Mouse (Mus musculus) embryonic facial prominence, embryonic 10.5 days (tissue): Measurements from ENCODE around the gene Ago4. TPM values are rescaled to one million over a fixed set of nuclear protein-coding genes. Genes with fewer than 3 reads are reported as not detected.

Source experiments
- DNase-seq: peaks from one replicate; pipeline ENCODE4 v3.0.0-alpha.2; 2017; ENCODE audit warnings: low spot score
- H3K27ac ChIP-seq: fragments of 300-500 bp; sonication (generic); replicated peaks from 2 replicates; pipeline ENCODE4 v1.5.1; 2016; ENCODE audit warnings: mild to moderate bottlenecking
- H3K27me3 ChIP-seq: fragments of 300-500 bp; sonication (generic); replicated peaks from 2 replicates; pipeline ENCODE4 v1.6.1; 2016; ENCODE audit warnings: low read depth, mild to moderate bottlenecking; ENCODE audit not compliant: poor library complexity, severe bottlenecking
- H3K36me3 ChIP-seq: fragments of 300-500 bp; sonication (generic); replicated peaks from 2 replicates; pipeline ENCODE4 v1.6.1; 2016; ENCODE audit warnings: mild to moderate bottlenecking, moderate library complexity
- H3K4me1 ChIP-seq: fragments of 300-500 bp; sonication (generic); 2 replicates; pipeline ENCODE4 v1.6.1; 2016
- H3K4me3 ChIP-seq: fragments of 300-500 bp; sonication (generic); 2 replicates; pipeline ENCODE4 v1.5.1; 2016; ENCODE audit warnings: mild to moderate bottlenecking, moderate library complexity
- H3K9me3 ChIP-seq: fragments of 300-500 bp; sonication (generic); 2 replicates; pipeline ENCODE4 v1.6.1; 2016; ENCODE audit warnings: mild to moderate bottlenecking
- WGBS: fragments of 180-500 bp; shearing (Covaris S2); methylation state at CpG from one replicate; pipeline ENCODE4 v1.1.7; 2016; 5-methylcytosine and 5-hydroxymethylcytosine counted together
- polyA plus RNA-seq: library from polyadenylated mRNA; unstranded; fragments of >200 nt; fragmentation: Nextera tagmentation; extraction: Ambion mirVana; gene quantifications from 2 replicates; pipeline ENCODE4 v1.2.1, GENCODE M21; 2016

Ago4 gene
- polyA plus RNA-seq, 1 experiment from 2014 or later: 1.6 TPM

DNA sequence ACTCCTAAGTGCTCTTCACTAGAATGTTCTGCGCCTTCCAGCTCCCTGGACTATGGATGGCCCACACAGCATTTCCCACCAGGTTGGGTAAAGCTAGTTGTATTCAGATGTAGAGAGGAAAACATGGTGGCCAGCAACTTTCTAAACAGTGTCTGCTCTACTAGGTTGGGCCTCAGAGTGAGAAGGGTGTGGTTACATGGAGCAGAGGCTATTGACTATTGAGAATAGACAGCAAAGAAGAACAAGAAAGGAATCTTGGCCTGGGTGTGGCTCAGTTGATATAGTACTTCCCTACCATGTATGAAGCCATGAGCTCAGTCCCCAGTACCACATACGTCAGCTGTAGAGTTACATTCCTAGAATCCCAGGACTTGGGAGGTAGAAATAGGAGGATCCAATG lies 24.2 kb downstream of the Ago4 start:
- Histone ChIP-seq H3K9me3 (no peaks in the 10 kb centered on the region), H3K4me1 (no peaks in the 10 kb centered on the region), H3K36me3 (peaks cover 19% of the 10 kb centered on the region), H3K4me3 (no peak overlapping the region), H3K27me3 (no peaks in the 10 kb centered on the region), H3K27ac (no peak overlapping the region)
- no peak for DNase-seq
- WGBS: 92% methylated on average over 2 of the region's 2 CpGs

GRCm38 (mm10) chr4:126508110-126508899 lies 25.0 kb downstream of the Ago4 start:
- Histone ChIP-seq H3K9me3 (no peaks in the 10 kb centered on the region), H3K4me3 (no peak overlapping the region), H3K27ac (no peak overlapping the region), H3K36me3 (peaks cover 19% of the 10 kb centered on the region), H3K4me1 (no peaks in the 10 kb centered on the region), H3K27me3 (no peaks in the 10 kb centered on the region)
- no peak for DNase-seq
- WGBS: 75% methylated on average over 14 of the region's 14 CpGs

- DNase-seq: no peak
- H3K27ac ChIP-seq: no peak overlapping the region
- no peak overlapping the region for H3K4me3 ChIP-seq
- no peaks in the 10 kb centered on the region for H3K27me3 ChIP-seq
- H3K9me3 ChIP-seq: no peaks in the 10 kb centered on the region
- H3K4me1 ChIP-seq: no peaks in the 10 kb centered on the region
- peaks cover 6% of the 10 kb centered on the region; the same call in 1 of the 2 replicates for H3K36me3 ChIP-seq
- WGBS: 59% methylated on average over 8 of the region's 8 CpGs
Observed at GRCm38 (mm10) chr4:126502977-126503309, 30.3 kb downstream of the Ago4 start.

DNA sequence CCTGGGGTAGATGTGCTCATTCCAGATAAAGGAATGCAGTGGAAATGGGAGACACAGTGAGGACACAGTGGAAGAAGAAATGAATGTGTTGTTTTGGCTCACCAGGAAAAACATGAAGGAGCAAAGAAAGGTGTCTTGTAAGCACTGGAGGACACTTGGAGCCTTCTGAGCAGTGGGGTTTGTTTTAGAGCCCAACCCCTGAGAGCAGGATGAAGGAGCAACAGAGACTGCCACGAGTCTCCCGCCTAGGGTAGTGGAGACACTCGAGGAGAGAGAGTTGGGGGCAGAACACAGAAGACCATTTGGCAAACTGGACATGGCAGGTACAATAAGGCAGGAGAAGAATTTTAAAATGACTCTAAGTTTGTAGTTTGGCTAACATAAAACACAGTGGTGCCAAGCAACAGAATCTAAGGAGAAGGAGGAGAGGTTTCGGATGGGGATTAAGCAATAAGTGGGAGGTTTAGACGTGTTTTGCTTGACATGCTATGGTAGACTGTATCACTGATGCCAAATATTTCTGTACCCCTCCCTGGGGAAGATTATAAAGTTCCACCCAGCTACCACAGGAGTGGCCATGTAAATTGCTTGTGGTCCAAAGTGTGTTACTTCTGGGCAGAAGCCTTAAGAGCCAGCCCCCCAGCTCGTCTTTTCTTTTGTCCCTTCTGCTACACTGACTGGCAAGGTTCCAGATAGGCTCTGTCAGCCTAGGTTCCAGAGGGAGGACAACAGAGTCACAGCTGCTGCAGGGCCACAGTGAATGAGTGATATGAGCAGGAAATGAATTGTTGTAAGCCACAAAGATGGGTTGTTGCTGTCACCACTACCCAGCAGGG lies 30.9 kb downstream of the Ago4 start:
- H3K36me3 ChIP-seq: peaks cover 6% of the 10 kb centered on the region; the same call in 1 of the 2 replicates
- H3K4me3 ChIP-seq: no peak overlapping the region
- no peaks in the 10 kb centered on the region for H3K9me3 ChIP-seq
- no peaks in the 10 kb centered on the region for H3K27me3 ChIP-seq
- H3K27ac ChIP-seq: no peak overlapping the region
- 72% methylated on average over 6 of the region's 6 CpGs for WGBS
- no peak for DNase-seq
- H3K4me1 ChIP-seq: no peaks in the 10 kb centered on the region

DNA sequence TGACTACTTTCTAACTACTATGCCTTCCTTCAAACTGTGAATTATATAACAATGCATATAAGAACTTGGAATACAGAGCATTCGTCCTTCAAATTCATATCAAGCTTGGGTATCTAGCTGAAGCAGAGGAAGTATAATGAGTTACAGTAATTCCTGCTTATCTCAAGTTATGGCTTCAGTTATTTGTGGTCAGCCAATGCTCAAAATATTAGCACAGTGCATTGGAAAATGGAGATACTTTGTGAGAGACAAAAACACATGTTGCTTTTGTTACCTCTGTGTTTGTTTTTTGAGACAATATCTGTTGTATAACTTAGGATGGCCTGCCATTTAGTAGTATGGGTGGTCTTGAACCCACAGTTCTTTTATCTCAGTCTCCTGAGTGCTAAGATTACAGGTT lies 34.7 kb downstream of the Ago4 start:
- DNase-seq: no peak
- Histone ChIP-seq H3K27me3 (no peaks in the 10 kb centered on the region), H3K9me3 (no peaks in the 10 kb centered on the region), H3K4me1 (no peaks in the 10 kb centered on the region), H3K36me3 (no peaks in the 10 kb centered on the region), H3K4me3 (no peak overlapping the region), H3K27ac (no peak overlapping the region)
- 87% methylated on average over 1 of the region's 1 CpGs for whole genome bisulfite sequencing

DNA sequence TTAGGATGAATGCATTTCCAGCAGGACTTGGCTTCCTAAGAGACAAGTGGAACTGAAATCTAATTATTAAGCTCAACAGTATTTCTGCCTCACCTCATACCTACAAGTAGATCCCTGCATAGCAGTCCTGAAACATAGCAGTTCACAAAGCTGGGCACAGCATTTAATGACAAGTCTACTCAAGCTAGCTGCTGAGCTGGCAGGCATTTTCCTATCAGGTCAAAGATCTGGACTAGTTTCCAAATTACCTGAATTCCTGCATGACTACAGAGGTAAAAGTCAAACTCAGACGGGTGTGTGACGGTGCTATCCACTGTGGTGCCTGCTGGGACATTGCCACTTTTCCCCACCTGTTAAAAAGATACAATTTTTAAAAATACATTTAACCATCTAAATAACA lies 36.3 kb downstream of the Ago4 start:
- Histone ChIP-seq H3K9me3 (no peaks in the 10 kb centered on the region), H3K27me3 (no peaks in the 10 kb centered on the region), H3K4me3 (no peak overlapping the region), H3K27ac (no peak overlapping the region), H3K36me3 (no peaks in the 10 kb centered on the region), H3K4me1 (no peaks in the 10 kb centered on the region)
- DNase-seq: no peak
- WGBS: 90% methylated on average over 2 of the region's 2 CpGs

GRCm38 (mm10) chr4:126495942-126496790 lies 37.1 kb downstream of the Ago4 start:
- no peaks in the 10 kb centered on the region for H3K9me3 ChIP-seq
- no peak overlapping the region for H3K27ac ChIP-seq
- no peaks in the 10 kb centered on the region for H3K27me3 ChIP-seq
- H3K4me3 ChIP-seq: no peak overlapping the region
- DNase-seq: no peak
- 76% methylated on average over 5 of the region's 5 CpGs for WGBS
- no peaks in the 10 kb centered on the region for H3K4me1 ChIP-seq
- no peaks in the 10 kb centered on the region for H3K36me3 ChIP-seq

- H3K27ac ChIP-seq: no peak overlapping the region
- no peak overlapping the region for H3K4me3 ChIP-seq
- no peak for DNase-seq
- H3K36me3 ChIP-seq: no peaks in the 10 kb centered on the region
- 67% methylated on average over 5 of the region's 5 CpGs for WGBS
- H3K4me1 ChIP-seq: 0 out of 2 replicates have a peak, but pooled peaks cover 3% of the 10 kb centered on the region
- H3K9me3 ChIP-seq: no peaks in the 10 kb centered on the region
- no peaks in the 10 kb centered on the region for H3K27me3 ChIP-seq
Observed at GRCm38 (mm10) chr4:126495453-126495852, 37.8 kb downstream of the Ago4 start.

- Histone ChIP-seq H3K4me1 (0 out of 2 replicates have a peak, but pooled peaks cover 3% of the 10 kb centered on the region), H3K9me3 (no peaks in the 10 kb centered on the region), H3K27ac (no peak overlapping the region), H3K36me3 (no peaks in the 10 kb centered on the region), H3K27me3 (no peaks in the 10 kb centered on the region), H3K4me3 (no peak overlapping the region)
- 88% methylated on average over 4 of the region's 4 CpGs for WGBS
- no peak for DNase-seq
Observed at GRCm38 (mm10) chr4:126493416-126493815, 39.9 kb downstream of the Ago4 start.

DNA sequence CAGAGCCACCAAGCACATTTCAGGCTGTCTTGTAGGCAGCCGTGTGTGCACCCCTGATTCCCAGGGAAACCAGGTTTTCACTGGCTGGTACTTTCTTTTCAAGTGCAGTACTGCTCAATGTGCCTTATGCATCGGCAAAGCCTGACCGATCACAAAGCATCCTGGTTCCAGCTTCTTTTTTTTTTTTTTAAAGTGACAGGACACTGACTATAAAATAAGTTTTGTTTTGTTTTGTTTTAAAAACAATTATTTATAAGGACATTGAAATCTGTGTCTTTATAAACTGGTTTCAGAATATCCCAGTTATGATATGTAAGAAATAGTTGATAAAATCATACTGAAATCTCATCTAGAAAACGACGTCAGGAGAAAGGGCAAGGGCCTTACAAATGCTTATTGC lies 41.3 kb downstream of the Ago4 start:
- Histone ChIP-seq H3K27me3 (no peaks in the 10 kb centered on the region), H3K4me3 (no peak overlapping the region), H3K27ac (no peak overlapping the region), H3K36me3 (no peaks in the 10 kb centered on the region), H3K4me1 (0 out of 2 replicates have a peak, but pooled peaks cover 3% of the 10 kb centered on the region), H3K9me3 (no peaks in the 10 kb centered on the region)
- 69% methylated on average over 5 of the region's 5 CpGs for WGBS
- DNase-seq: no peak

DNA sequence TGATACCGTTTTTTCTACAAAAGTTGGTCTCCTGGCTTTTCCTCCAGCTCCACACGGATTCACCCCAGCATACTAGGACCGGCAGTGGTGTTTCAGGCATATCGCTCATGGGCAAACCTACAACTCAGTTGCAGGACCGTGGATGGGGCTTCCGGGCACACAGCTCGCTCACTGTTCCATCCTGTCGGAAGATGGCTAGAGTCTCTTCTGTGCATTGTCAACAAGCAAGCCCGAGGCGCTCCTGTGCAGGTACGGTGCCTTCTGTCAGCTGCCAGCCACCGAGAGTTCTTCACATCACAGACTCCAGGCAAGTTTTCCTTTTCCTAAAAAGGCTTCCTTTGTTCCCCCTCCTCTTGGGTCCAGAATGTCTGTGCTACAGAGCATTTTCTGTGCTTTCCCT lies 42.5 kb downstream of the Ago4 start:
- Histone ChIP-seq H3K27ac (no peak overlapping the region), H3K27me3 (no peaks in the 10 kb centered on the region), H3K36me3 (no peaks in the 10 kb centered on the region), H3K4me3 (no peak overlapping the region), H3K9me3 (no peaks in the 10 kb centered on the region), H3K4me1 (0 out of 2 replicates have a peak, but pooled peaks cover 3% of the 10 kb centered on the region)
- no peak for DNase-seq
- WGBS: 79% methylated on average over 12 of the region's 12 CpGs

- WGBS: 87% methylated on average over 5 of the region's 5 CpGs
- H3K36me3 ChIP-seq: no peaks in the 10 kb centered on the region
- DNase-seq: no peak
- 0 out of 2 replicates have a peak, but pooled peaks cover 3% of the 10 kb centered on the region for H3K4me1 ChIP-seq
- no peak overlapping the region for H3K27ac ChIP-seq
- H3K27me3 ChIP-seq: no peaks in the 10 kb centered on the region
- no peak overlapping the region for H3K4me3 ChIP-seq
- no peaks in the 10 kb centered on the region for H3K9me3 ChIP-seq
Observed at GRCm38 (mm10) chr4:126489811-126490210, 43.5 kb downstream of the Ago4 start.
